Comparison of ENCODE assay signal across 17 mouse cellular contexts in genomic region chr6:47341503-47341884, GRCm38 (mm10).
DNase-seq lines count a peak whose midpoint lies in the region; ATAC-seq and TF ChIP-seq lines count a peak whose summit lies in the region.
"Had no signal": no experiment of that assay in that cellular context is flagged by ENCODE, and none has a peak within 500 bp of the region (broad histone marks: within the 10 kb centered on the region; RNA-seq: fewer than 3 reads in every experiment).

No protein-coding gene starts in this region.

- 36% methylated on average over 6 of the region's 6 CpGs for WGBS in limb, embryonic 11.5 days
- 54% methylated on average over 6 of the region's 6 CpGs for WGBS in limb, embryonic 10.5 days
- 26% methylated on average over 6 of the region's 6 CpGs for WGBS in kidney, adult 2 months

- H3K9me3 ChIP-seq in limb, embryonic 11.5 days (ENCODE audit: control insufficient read depth, low read length): no peaks in the 10 kb centered on the region
- no peaks in the 10 kb centered on the region for H3K9me3 ChIP-seq in limb, embryonic 10.5 days (replicated peaks)
- H3K9me3 ChIP-seq: forebrain, embryonic 15.5 days; heart, embryonic 13.5 days; hindbrain, embryonic 15.5 days; midbrain, embryonic 12.5 days; neural tube, embryonic 13.5 days had no signal

- peak; percentile 30 for DNase-seq in limb, embryonic 11.5 days (ENCODE audit: low spot score)
- DNase-seq in limb, embryonic 10.5 days (ENCODE audit: low spot score): no peak
- DNase-seq in kidney, adult 2 months: peak; percentile 89
- peak; percentile 68 for DNase-seq in kidney, postnatal 14 days
- peak; percentile 77 for DNase-seq in yolk sac, embryonic 10.5 days (ENCODE audit: low spot score)
- no peak for DNase-seq in left cerebral cortex, postnatal 10 days (ENCODE audit: extremely low spot score in 1 of 2, low spot score in 2 of 2)
- DNase-seq in layer of hippocampus, adult 9-10 months (ENCODE audit: low spot score): no peak
- no peak for DNase-seq in urinary bladder, adult 18-20 months (ENCODE audit: low spot score in 2 of 2)
- DNase-seq: cerebellum, postnatal 10 days; heart, postnatal 36 days; lung, adult 2 months had no signal

- TF ChIP-seq POLR2A in kidney, adult 2 months (IDR thresholded peaks at IDR 0.05; ENCODE audit: low read depth, low read length): no peak

- H3K27ac ChIP-seq in limb, embryonic 11.5 days (replicated peaks; ENCODE audit: low read depth, low read length): no peak overlapping the region
- no peak overlapping the region for H3K27ac ChIP-seq in limb, embryonic 10.5 days
- peak overlapping the region; percentile 96 for H3K27ac ChIP-seq in kidney, adult 2 months (ENCODE audit: insufficient read depth, low read depth, low read length)
- H3K27ac ChIP-seq: forebrain, embryonic 15.5 days; hindbrain, embryonic 15.5 days; left cerebral cortex, adult 2 months; midbrain, embryonic 12.5 days; neural tube, embryonic 13.5 days had no signal

- H3K9ac ChIP-seq in limb, embryonic 11.5 days (ENCODE audit: low read length): no peak overlapping the region
- H3K9ac ChIP-seq: forebrain, embryonic 15.5 days; heart, embryonic 13.5 days; hindbrain, embryonic 15.5 days; midbrain, embryonic 12.5 days; neural tube, embryonic 13.5 days had no signal

- intact Hi-C loops in left cerebral cortex, postnatal 10 days (cut with DNase I): no loop called here

- no peaks in the 10 kb centered on the region for H3K36me3 ChIP-seq in limb, embryonic 11.5 days (ENCODE audit: control insufficient read depth, insufficient read depth, low read length)
- H3K36me3 ChIP-seq in limb, embryonic 10.5 days: no peaks in the 10 kb centered on the region
- no peaks in the 10 kb centered on the region for H3K36me3 ChIP-seq in kidney, adult 2 months (ENCODE audit: control insufficient read depth, insufficient read depth, low read length)
- H3K36me3 ChIP-seq: forebrain, embryonic 15.5 days; heart, embryonic 13.5 days; hindbrain, embryonic 15.5 days; midbrain, embryonic 12.5 days; neural tube, embryonic 13.5 days had no signal

- no peak overlapping the region for H3K4me2 ChIP-seq in limb, embryonic 11.5 days (ENCODE audit: low read depth, severe bottlenecking)
- H3K4me2 ChIP-seq: forebrain, embryonic 15.5 days; heart, embryonic 13.5 days; hindbrain, embryonic 15.5 days; midbrain, embryonic 12.5 days; neural tube, embryonic 13.5 days had no signal

- H3K4me1 ChIP-seq in limb, embryonic 11.5 days (ENCODE audit: control insufficient read depth, insufficient read depth, low read length): no peaks in the 10 kb centered on the region
- H3K4me1 ChIP-seq in limb, embryonic 10.5 days: peaks cover 11% of the 10 kb centered on the region
- H3K4me1 ChIP-seq in kidney, adult 2 months (ENCODE audit: control insufficient read depth, insufficient read depth, low read length): peaks cover 10% of the 10 kb centered on the region; the same call in 1 of the 2 replicates
- H3K4me1 ChIP-seq: forebrain, embryonic 15.5 days; midbrain, embryonic 12.5 days; neural tube, embryonic 13.5 days had no signal

- H3K4me3 ChIP-seq in limb, embryonic 11.5 days (ENCODE audit: low read depth, low read length): no peak overlapping the region
- H3K4me3 ChIP-seq in limb, embryonic 10.5 days: no peak overlapping the region
- no peak overlapping the region for H3K4me3 ChIP-seq in kidney, adult 2 months (ENCODE audit: insufficient read depth, low read depth, low read length)
- H3K4me3 ChIP-seq: forebrain, embryonic 15.5 days; heart, embryonic 13.5 days; hindbrain, embryonic 15.5 days; left cerebral cortex, adult 2 months; midbrain, embryonic 12.5 days; neural tube, embryonic 13.5 days had no signal

- no peak for ATAC-seq in limb, embryonic 11.5 days (ENCODE audit: insufficient number of reproducible peaks, low FRiP score, low TSS enrichment, low read depth)
- ATAC-seq: forebrain, embryonic 15.5 days had no signal

- no peak for TF ChIP-seq CTCF in kidney, adult 2 months (conservative IDR thresholded peaks at IDR 0.05; ENCODE audit: insufficient read depth, insufficient read length, low read depth, low read length)

- H3K27me3 ChIP-seq in limb, embryonic 11.5 days (ENCODE audit: control insufficient read depth, insufficient read depth, low read length): no peaks in the 10 kb centered on the region
- H3K27me3 ChIP-seq in limb, embryonic 10.5 days (ENCODE audit: low read depth, poor library complexity, severe bottlenecking): no peaks in the 10 kb centered on the region
- H3K27me3 ChIP-seq in kidney, adult 2 months (replicated peaks; ENCODE audit: control insufficient read depth, insufficient read depth, low read length): no peaks in the 10 kb centered on the region; the same call in 1 of the 2 replicates
- H3K27me3 ChIP-seq: forebrain, embryonic 15.5 days; heart, embryonic 13.5 days; hindbrain, embryonic 15.5 days; midbrain, embryonic 12.5 days; neural tube, embryonic 13.5 days had no signal

Comparison
In these comparisons a context has a peak if more than half of its experiments do, and no peak if none do; other contexts are left out.
1. DNase-seq: peak in limb, embryonic 11.5 days (single experiment), kidney, adult 2 months (single experiment), kidney, postnatal 14 days (single experiment) and yolk sac, embryonic 10.5 days (single experiment); none in limb, embryonic 10.5 days (single experiment), left cerebral cortex, postnatal 10 days (0 of 2), layer of hippocampus, adult 9-10 months (single experiment) and urinary bladder, adult 18-20 months (0 of 2).